In genomic region chr1:177605353-177605969, GRCm38 (mm10) we compare ENCODE assay signal across 17 mouse cellular contexts.
DNase-seq lines count a peak whose midpoint lies in the region; ATAC-seq and TF ChIP-seq lines count a peak whose summit lies in the region.
"Had no signal": no experiment of that assay in that cellular context is flagged by ENCODE, and none has a peak within 500 bp of the region (broad histone marks: within the 10 kb centered on the region; RNA-seq: fewer than 3 reads in every experiment).

No protein-coding gene starts in this region.

- no peaks in the 10 kb centered on the region for H3K9me3 ChIP-seq in forebrain, embryonic 13.5 days (replicated peaks)
- H3K9me3 ChIP-seq: embryonic facial prominence, embryonic 12.5 days; heart, embryonic 15.5 days; liver, embryonic 13.5 days; stomach, embryonic 15.5 days had no signal

- TF ChIP-seq CTCF in layer of hippocampus, adult 2 months (conservative IDR thresholded peaks at IDR 0.05), result no peak

- peaks cover 8% of the 10 kb centered on the region for H3K4me1 ChIP-seq in forebrain, embryonic 13.5 days
- H3K4me1 ChIP-seq: embryonic facial prominence, embryonic 12.5 days; liver, embryonic 13.5 days; stomach, embryonic 15.5 days had no signal

- intact Hi-C loops in heart, postnatal 25 days (cut with DNase I), result loop anchor here (5.0 kb wide), 1 partner anchor 73 kb away; no protein-coding TSS in a partner anchor

- DNase-seq in heart, adult 11 months, result peak; percentile 76
- DNase-seq in heart, postnatal 25 days (ENCODE audit: low spot score), result no peak
- no peak for DNase-seq in layer of hippocampus, adult 2 months (ENCODE audit: low spot score in 2 of 2)
- no peak for DNase-seq in layer of hippocampus, adult 9-11 months
- DNase-seq in Muller cell, postnatal 12 days (ENCODE audit: inconsistent ontology term), result peak; percentile 57
- no peak for DNase-seq in adrenal gland, adult 8-10 months
- DNase-seq in ovary, postnatal 36 days (ENCODE audit: low spot score), result no peak
- DNase-seq: cerebellum, adult 9-11 months; gastrocnemius, postnatal 10 days; kidney, postnatal 14 days; liver, embryonic 13.5 days had no signal

- H3K9ac ChIP-seq in forebrain, embryonic 13.5 days, result no peak overlapping the region
- H3K9ac ChIP-seq: embryonic facial prominence, embryonic 12.5 days; heart, embryonic 15.5 days; liver, embryonic 13.5 days; stomach, embryonic 15.5 days had no signal

- peak overlapping the region; percentile 62 for H3K27ac ChIP-seq in layer of hippocampus, adult 2 months
- H3K27ac ChIP-seq in forebrain, embryonic 13.5 days, result no peak overlapping the region
- H3K27ac ChIP-seq: embryonic facial prominence, embryonic 12.5 days; heart, embryonic 15.5 days; liver, embryonic 13.5 days; stomach, embryonic 15.5 days had no signal

- 14% methylated on average over 6 of the region's 6 CpGs for WGBS in forebrain, embryonic 13.5 days

- H3K4me2 ChIP-seq in forebrain, embryonic 13.5 days, result no peak overlapping the region
- H3K4me2 ChIP-seq: embryonic facial prominence, embryonic 12.5 days; heart, embryonic 15.5 days; liver, embryonic 13.5 days; stomach, embryonic 15.5 days had no signal

- H3K36me3 ChIP-seq in forebrain, embryonic 13.5 days (ENCODE audit: poor library complexity, severe bottlenecking), result no peaks in the 10 kb centered on the region
- H3K36me3 ChIP-seq: embryonic facial prominence, embryonic 12.5 days; heart, embryonic 15.5 days; liver, embryonic 13.5 days; stomach, embryonic 15.5 days had no signal

- no peaks in the 10 kb centered on the region for H3K27me3 ChIP-seq in forebrain, embryonic 13.5 days
- H3K27me3 ChIP-seq: embryonic facial prominence, embryonic 12.5 days; heart, embryonic 15.5 days; liver, embryonic 13.5 days; Patski; stomach, embryonic 15.5 days had no signal

- ATAC-seq in forebrain, embryonic 13.5 days, result peak; percentile 81
- ATAC-seq: intestine, postnatal 0 days; Patski had no signal

- H3K4me3 ChIP-seq in layer of hippocampus, adult 2 months, result no peak overlapping the region
- no peak overlapping the region for H3K4me3 ChIP-seq in forebrain, embryonic 13.5 days
- H3K4me3 ChIP-seq: embryonic facial prominence, embryonic 12.5 days; heart, embryonic 15.5 days; liver, embryonic 13.5 days; stomach, embryonic 15.5 days had no signal

Comparison
In these comparisons a context has a peak if more than half of its experiments do, and no peak if none do; other contexts are left out.
1. DNase-seq: peak in heart, adult 11 months (single experiment) and Muller cell, postnatal 12 days (single experiment); none in heart, postnatal 25 days (single experiment), layer of hippocampus, adult 2 months (0 of 2), layer of hippocampus, adult 9-11 months (single experiment), adrenal gland, adult 8-10 months (single experiment) and ovary, postnatal 36 days (single experiment).